Mouse (Mus musculus) cerebellum, adult 9-10 months (tissue): ENCODE data around the gene Slc25a33.
"Not testable (repeated sequence)": the region's sequence is repeated elsewhere in the genome, so short reads cannot be mapped to it uniquely, and the experiment has no call there.

Source experiments
- DNase-seq: peaks from one replicate; pipeline ENCODE4 v3.0.0; 2022

Gene Slc25a33

GRCm38 (mm10) chr4:149752836-149753235 lies 21.2 kb downstream of the Slc25a33 start:
- DNase-seq = no peak

DNA sequence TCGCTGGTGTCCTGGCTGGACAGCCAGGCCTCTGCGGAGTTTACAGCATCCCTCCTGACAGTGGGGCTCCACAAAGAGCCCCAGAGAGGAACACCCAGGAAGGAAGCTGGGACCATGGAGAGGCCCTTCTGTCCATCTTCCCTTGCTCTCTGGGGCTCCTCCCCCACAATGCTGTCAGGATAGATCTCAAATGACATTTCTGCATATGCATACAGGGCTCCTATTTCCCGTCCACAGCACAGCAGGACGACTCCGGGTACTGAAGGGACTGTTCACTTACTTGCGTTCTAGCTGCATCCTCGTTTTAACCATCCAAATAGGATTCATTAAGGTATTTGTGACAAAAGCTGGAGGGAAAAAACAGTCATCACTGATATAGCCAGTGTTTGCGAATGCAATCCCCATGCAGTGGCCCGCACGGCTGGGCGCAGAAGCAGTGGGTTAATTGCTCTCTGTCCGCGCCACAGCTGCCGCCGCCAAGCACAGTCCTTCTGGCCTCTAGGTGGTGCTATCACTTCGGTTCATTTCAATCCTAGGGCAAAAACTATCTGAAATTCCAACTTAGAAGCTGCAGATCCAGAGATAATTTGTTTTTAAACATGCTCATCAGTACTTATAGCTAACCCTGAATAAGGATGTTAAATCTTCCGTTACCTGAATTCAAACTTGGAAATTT lies 21.8 kb downstream of the Slc25a33 start:
- DNase-seq = peak; percentile 67

GRCm38 (mm10) chr4:149750671-149751070 lies 23.4 kb downstream of the Slc25a33 start:
- no peak for DNase-seq

GRCm38 (mm10) chr4:149749663-149750015 lies 24.4 kb downstream of the Slc25a33 start:
- not testable (repeated sequence) for DNase-seq

GRCm38 (mm10) chr4:149749003-149749662 lies 24.9 kb downstream of the Slc25a33 start:
- no peak for DNase-seq

DNA sequence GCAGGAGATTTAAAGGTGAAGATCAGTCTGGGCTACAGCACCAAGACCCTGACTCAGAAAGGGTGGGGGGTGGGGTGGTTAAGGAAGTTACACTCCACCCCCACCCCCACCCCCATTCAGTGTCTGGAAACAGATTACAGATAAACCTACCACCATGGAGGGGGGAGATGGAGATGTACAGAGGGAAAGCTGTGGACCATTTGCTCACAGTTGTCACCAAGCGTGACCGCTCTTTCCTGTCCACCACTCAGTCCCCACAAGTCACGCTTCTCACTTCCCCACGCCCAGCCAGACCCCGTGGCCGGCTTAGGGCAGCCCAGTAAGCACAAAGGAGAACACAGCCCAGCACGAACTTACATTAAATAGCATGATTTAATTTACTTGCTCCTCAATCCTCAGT lies 30.0 kb downstream of the Slc25a33 start:
- DNase-seq = no peak

DNA sequence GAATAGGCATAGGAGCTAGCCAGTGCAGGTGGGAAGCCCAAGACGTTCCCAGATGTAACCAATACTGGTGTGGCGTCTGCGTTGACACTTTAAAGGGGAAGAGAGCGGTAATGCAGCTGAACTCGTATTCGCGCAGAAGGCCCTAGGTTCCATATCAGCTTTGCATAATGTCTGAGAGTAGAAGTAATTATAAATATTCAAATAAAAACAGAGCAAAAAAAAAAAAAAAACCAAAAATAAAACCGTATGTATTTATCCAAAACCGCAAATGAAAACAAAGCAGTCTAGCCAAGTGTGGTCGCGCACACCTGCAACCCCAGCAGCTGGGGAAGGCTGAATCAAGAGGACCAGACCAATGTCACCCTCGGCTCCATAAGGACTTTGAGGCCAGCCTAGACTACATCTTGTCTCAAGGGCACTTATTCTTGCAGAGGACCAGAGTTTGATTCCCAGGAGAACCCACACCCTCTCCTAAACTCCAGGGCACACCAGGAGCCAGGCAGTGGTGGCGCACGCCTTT lies 32.0 kb downstream of the Slc25a33 start:
- no peak for DNase-seq

DNA sequence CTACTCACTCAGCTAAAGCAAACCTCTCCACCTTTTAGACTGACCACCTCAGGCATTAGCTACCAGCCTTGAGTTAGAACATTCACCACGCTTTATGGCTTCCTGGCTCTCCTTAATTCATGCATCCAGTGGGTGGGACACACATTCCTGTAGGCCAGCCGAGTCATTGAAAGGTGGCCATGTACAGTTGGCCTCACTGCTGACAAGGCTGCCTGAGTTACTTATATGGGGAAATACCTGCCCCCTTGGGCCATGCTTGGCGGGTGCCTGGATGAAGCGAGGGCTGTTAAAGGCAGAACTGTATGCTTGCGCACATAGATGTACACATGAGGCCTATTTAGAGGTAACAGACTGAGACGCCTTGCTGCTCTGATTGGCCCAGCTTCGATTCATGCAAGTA lies 33.8 kb downstream of the Slc25a33 start:
- peak; percentile 27 for DNase-seq

DNA sequence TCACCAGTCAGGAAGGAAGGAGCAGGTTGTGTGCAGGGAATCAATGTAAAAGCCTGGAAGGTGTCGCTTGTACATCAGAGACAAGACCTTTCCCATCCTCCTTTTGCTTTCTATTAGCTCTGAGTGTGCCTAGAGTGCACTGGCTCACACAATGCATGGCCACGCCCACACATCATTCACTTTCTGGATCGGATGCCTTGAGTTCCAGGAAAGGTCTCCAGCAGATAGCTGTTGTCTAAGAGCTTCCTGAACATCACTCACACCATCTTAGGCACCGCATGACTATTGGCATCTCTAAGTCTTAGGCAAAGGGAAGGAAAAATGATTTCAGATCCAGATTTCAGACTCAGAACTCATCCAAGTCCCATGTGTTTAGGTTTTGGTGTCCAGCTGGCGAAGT lies 34.6 kb downstream of the Slc25a33 start:
- peak; percentile 55 for DNase-seq

DNA sequence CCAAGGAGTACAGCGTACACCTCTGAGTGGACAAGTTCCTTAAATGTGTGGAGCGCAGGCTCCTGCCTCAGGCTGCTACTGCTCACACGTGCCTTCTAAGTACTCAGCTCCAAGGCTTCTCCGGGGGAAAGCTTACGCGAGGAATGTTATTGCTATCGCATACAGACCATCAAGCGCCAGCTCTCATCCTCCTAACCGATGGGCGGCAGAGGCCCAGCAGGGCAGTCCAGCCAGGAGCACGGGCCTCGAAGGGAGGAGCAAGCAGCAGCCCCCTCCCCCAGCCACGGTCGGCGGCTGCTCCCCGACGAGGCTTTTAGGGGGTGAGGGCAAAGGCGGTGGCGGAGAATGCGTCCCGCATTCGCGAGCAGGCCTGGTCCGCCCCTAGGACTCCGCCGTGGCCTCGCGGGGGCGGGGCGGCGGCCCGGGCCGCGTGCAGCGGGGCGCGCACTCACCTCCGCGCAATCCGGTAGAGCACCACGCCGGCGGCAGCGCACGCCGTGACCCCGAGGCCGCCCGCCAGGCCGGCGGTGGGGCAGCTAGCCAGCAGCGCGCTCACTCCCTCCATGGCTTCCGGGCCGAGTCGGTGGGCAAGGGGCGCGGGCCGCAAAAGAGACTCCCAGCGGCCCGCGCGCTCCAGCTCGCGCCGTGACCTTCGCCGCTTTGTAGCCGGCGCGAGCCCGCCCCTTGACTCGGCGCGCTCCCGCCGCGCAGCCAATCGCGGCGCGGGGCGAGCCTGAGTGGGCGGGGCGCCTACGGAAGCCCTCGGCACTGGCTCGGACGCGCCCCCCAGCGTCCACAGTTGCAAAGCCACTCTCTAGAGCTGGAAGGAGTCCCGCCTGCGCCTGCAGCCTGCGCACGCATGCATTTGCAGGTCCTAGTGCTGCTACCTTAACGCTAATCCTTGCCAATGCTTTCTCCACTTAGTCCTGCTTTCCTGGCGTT lies 36.4 kb downstream of the Slc25a33 start, which contains the start of gene Tmem201:
Gene Tmem201 (minus strand): TSS at position 662 of the 942 bp plus-strand sequence.
- peak; percentile 97 for DNase-seq

GRCm38 (mm10) chr4:149736581-149736980 lies 37.5 kb downstream of the Slc25a33 start:
- peak; percentile 97 for DNase-seq

- peak; percentile 71 for DNase-seq
Observed at GRCm38 (mm10) chr4:149735624-149736250, 38.3 kb downstream of the Slc25a33 start.

DNA sequence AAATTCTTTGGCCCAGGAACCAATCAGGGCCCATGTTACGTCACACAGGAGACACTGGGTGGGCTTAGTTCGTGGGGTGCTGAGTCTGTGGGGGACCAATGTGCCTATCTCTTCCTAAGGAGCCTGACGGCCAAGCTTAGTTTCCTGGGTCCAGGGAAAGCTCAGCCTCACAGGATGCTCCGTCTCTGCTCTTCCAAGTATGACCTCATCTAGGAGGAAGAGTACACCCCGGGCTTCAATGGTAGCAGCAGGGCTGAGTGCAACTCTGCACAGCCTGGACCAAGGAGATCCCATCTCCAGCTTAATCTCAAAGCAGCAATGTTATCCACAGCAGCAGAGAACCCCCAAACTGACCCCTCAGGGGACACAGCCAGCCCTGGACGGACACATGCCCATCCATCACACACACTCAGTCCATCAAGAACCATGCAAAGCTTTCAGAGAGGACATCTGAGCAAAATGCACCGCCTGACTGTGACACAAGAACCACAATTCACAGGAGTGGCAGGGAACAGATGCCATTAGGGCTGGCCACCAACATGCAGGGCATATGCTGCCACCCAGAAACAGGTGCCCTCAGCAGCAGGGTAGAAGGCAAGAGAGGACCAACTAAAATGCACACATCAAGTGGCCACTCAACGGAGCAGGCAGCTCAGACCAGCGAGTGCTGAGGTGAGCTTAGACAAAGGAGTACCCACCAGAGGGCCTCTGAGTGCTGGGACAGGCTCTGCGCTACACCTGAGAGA lies 39.2 kb downstream of the Slc25a33 start:
- DNase-seq = peak; percentile 94

DNA sequence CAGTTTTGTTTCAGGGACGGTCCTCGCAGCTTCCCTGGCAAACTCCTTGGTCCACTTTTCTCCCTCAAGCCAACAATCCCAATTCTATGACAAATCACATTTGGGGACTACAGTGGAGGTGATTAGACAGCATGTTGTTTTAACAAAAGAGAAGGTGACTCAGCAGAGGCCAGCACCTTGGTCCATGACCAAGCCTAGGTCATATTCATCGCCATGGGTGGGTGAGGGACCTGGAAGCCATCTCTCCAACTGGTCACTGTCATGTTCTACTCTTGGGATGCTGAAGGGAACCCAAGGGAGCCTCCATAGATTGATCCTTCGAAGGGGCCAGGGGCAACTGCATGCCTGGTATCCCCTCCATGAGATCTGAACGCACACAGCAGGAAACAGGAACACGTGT lies 39.8 kb downstream of the Slc25a33 start:
- DNase-seq = peak; percentile 65

DNA sequence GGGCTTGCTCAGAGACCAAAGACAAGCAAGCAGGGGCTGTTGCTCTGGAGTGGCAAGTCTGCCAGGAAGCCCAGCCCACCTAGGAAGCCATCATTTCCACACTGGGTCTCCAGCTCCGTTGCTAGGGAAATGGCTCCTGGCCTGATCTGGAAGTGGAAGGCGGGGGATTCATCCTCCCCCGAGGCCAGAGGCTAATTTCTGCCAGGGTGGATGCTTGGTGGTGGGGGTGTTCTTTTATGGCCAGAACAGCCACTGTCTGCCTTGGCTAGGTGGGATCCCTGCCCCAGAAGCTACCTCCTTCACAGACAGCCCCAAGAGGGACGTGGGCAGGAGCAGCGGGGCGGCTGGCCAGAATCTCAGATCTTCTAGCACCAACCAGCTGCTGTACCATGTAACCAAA lies 40.3 kb downstream of the Slc25a33 start:
- DNase-seq = no peak

DNA sequence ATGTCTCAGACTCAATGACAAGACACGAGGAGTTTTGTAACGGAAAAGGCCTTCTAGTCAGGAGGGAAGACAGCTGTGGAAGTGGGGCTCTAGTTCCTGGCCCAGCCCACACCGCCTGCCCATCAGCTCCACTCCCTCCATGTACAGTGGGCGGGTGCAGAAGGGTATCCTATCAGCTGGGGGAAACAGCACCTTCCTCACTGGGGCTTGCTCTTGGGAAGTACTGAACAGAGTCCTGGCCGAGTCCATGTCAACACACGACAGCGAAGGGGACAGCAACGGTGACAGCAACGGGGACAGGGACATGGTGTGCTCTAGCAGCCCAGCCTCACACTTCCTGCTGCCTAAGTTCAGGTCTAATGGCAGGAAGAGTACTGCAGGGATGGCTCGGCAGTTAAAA lies 41.3 kb downstream of the Slc25a33 start:
- no peak for DNase-seq

- DNase-seq = no peak
Observed at GRCm38 (mm10) chr4:149732313-149732712, 41.8 kb downstream of the Slc25a33 start.

DNA sequence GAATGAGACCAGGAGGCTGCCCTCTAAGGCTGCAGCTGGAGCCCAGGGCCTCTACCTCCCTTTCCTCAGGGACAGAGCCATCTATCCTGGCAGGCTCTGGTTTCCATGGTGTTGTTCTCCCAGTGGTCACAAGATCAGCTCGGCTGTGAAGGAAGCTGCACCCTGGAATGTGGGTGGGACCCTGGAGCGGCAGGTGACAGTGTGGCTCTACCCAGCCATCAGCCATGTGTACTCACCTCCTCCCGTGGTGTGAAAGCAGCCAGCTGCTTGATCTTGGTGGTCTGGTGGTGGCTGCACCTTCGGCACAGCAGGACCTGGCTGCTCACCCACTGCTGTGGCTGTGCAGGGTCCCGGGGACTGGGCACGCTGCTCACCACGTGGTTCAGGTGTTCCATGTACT lies 43.2 kb downstream of the Slc25a33 start:
- peak; percentile 41 for DNase-seq

DNA sequence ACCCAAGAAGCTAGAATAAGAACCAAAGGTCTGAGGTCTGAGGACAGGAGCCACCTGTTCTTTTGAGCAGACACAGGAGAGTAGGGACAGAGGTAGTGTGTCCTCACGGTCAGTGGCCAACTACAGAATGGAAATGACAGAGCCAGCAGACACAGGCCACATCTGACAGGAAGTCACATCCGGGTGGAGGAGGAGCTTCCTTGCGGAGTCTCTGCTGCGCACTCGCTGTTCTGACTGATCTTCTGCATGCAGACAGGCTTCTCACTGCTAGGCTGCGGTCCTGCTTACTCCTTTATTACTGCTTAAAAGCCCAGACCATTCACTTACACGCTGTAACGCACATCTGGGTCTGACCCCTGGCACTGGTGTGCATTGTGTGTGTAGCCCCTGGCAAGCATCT lies 45.3 kb downstream of the Slc25a33 start:
- no peak for DNase-seq

DNA sequence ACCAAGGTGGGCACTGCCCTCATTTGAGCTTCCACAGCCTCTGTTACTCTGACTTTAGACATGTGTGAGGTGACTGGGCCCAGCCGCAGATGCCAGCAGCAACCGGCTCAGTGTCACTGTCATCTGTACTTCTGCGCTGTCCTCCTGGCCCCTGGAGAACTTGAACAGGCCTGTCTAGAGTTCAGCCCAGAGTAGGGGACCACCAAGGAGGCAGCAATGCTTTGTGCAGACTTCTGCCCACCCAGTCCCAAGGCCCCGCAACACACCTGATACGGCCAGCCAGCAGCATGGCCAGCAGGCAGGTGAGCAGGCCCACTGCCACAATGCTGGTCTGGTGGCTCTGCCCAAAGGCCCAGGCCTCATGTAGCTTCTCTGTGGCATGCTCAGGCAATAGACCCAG lies 46.4 kb downstream of the Slc25a33 start:
- DNase-seq = peak; percentile 32

GRCm38 (mm10) chr4:149725661-149726350 lies 48.3 kb downstream of the Slc25a33 start:
- DNase-seq = peak; percentile 94
